Mouse (Mus musculus) liver, embryonic 11.5 days (tissue): ENCODE results near the gene Gm6096. TPM values are rescaled to one million over a fixed set of nuclear protein-coding genes. Genes with fewer than 3 reads are reported as not detected.

Source experiments
- polyA plus RNA-seq: library from polyadenylated mRNA; unstranded; fragments of >200 nt; fragmentation: Nextera tagmentation; extraction: Ambion mirVana; gene quantifications from 2 replicates; pipeline ENCODE4 v1.2.1, GENCODE M21; 2014

The Gm6096 gene
- polyA plus RNA-seq, 1 experiment from 2014 or later = not detected

Other genes starting within 250 kb of the Gm6096 start
- not detected in 2 replicates for gene Scgb2b27, start 237.1 kb upstream of the Gm6096 start, polyA plus RNA-seq
- not detected in 2 replicates for gene Scgb1b27, start 229.6 kb upstream of the Gm6096 start, polyA plus RNA-seq
- gene Scgb1b30, start 155.6 kb upstream of the Gm6096 start, polyA plus RNA-seq = not detected in 2 replicates
- gene Wtip, start 117.8 kb upstream of the Gm6096 start, polyA plus RNA-seq = 2.2 and 3.4 TPM in 2 replicates
- gene Uba2, start 81.4 kb upstream of the Gm6096 start, polyA plus RNA-seq = 226 and 253 TPM in 2 replicates
- 56.2 and 62.8 TPM in 2 replicates for gene Pdcd2l, start 54.4 kb upstream of the Gm6096 start, polyA plus RNA-seq
- 489 and 511 TPM in 2 replicates for gene Gpi1, start 20.7 kb upstream of the Gm6096 start, polyA plus RNA-seq
- 28.7 and 32.6 TPM in 2 replicates for gene 4931406P16Rik, start 62.5 kb downstream of the Gm6096 start, polyA plus RNA-seq
- gene Lsm14a, start 142.3 kb downstream of the Gm6096 start, polyA plus RNA-seq = 44.3 TPM in 2 replicates